27 mouse cellular contexts compared by ENCODE assay signal in genomic region chr4:114425808-114426207, GRCm38 (mm10). TPM values are rescaled to one million over a fixed set of nuclear protein-coding genes. Genes with fewer than 3 reads are reported as not detected.
DNase-seq lines count a peak whose midpoint lies in the region; ATAC-seq and TF ChIP-seq lines count a peak whose summit lies in the region.
"Had no signal": no experiment of that assay in that cellular context is flagged by ENCODE, and none has a peak within 500 bp of the region (broad histone marks: within the 10 kb centered on the region; RNA-seq: fewer than 3 reads in every experiment).

No protein-coding gene starts in this region.

- H3K4me3 ChIP-seq in C2C12 (ENCODE audit: insufficient read depth, poor library complexity, severe bottlenecking) = no peak overlapping the region
- no peak overlapping the region for H3K4me3 ChIP-seq in embryonic facial prominence, embryonic 10.5 days
- no peak overlapping the region for H3K4me3 ChIP-seq in left cerebral cortex, adult 2 months
- no peak overlapping the region for H3K4me3 ChIP-seq in intestine, embryonic 16.5 days (ENCODE audit: low read length)
- H3K4me3 ChIP-seq: embryonic facial prominence, embryonic 13.5 days; heart, adult 2 months; heart, embryonic 13.5 days; limb, embryonic 12.5 days; liver, embryonic 15.5 days had no signal

- H3K36me3 ChIP-seq in C2C12 (ENCODE audit: control insufficient read depth, insufficient read depth) = no peaks in the 10 kb centered on the region
- H3K36me3 ChIP-seq in embryonic facial prominence, embryonic 10.5 days (replicated peaks) = no peaks in the 10 kb centered on the region
- no peaks in the 10 kb centered on the region for H3K36me3 ChIP-seq in intestine, embryonic 16.5 days (ENCODE audit: control insufficient read depth, insufficient read depth, low read length)
- H3K36me3 ChIP-seq: embryonic facial prominence, embryonic 13.5 days; heart, embryonic 13.5 days; limb, embryonic 12.5 days; liver, embryonic 15.5 days had no signal

- peak overlapping the region; percentile 40; the same call in 1 of the 2 replicates for H3K27ac ChIP-seq in embryonic facial prominence, embryonic 10.5 days (replicated peaks)
- H3K27ac ChIP-seq in left cerebral cortex, adult 2 months = no peak overlapping the region
- no peak overlapping the region for H3K27ac ChIP-seq in intestine, embryonic 16.5 days (ENCODE audit: low read length)
- H3K27ac ChIP-seq: embryonic facial prominence, embryonic 13.5 days; heart, adult 2 months; heart, embryonic 13.5 days; hindbrain, embryonic 14.5 days; limb, embryonic 12.5 days; liver, embryonic 15.5 days had no signal

- no peak overlapping the region for H3K9ac ChIP-seq in intestine, embryonic 16.5 days (ENCODE audit: low read depth, low read length)
- H3K9ac ChIP-seq: embryonic facial prominence, embryonic 13.5 days; heart, embryonic 13.5 days; hindbrain, embryonic 14.5 days; limb, embryonic 12.5 days; liver, embryonic 15.5 days; lung, embryonic 14.5 days had no signal

- no peak for ATAC-seq in intestine, embryonic 16.5 days
- ATAC-seq: CD4-positive, CD25-positive, alpha-beta regulatory T cell, adult 4 months; forebrain, embryonic 16.5 days had no signal

- H3K79me2 ChIP-seq in C2C12 (ENCODE audit: control insufficient read depth, insufficient read depth) = no peaks in the 10 kb centered on the region

- no peaks in the 10 kb centered on the region for H3K9me3 ChIP-seq in embryonic facial prominence, embryonic 10.5 days
- H3K9me3 ChIP-seq in intestine, embryonic 16.5 days (ENCODE audit: control insufficient read depth, low read length) = no peaks in the 10 kb centered on the region
- H3K9me3 ChIP-seq: embryonic facial prominence, embryonic 13.5 days; heart, embryonic 13.5 days; limb, embryonic 12.5 days; liver, embryonic 15.5 days had no signal

- no peaks in the 10 kb centered on the region for H3K79me3 ChIP-seq in C2C12 (ENCODE audit: low read depth)

- whole genome bisulfite sequencing in embryonic facial prominence, embryonic 10.5 days = 62% methylated on average over 5 of the region's 5 CpGs
- WGBS in intestine, embryonic 16.5 days = 34% methylated on average over 5 of the region's 5 CpGs

- H3ac ChIP-seq in C2C12 (ENCODE audit: control insufficient read depth, insufficient read length, low read depth) = no peak overlapping the region

- H3K4me1 ChIP-seq in embryonic facial prominence, embryonic 10.5 days = peaks cover 10% of the 10 kb centered on the region
- no peaks in the 10 kb centered on the region for H3K4me1 ChIP-seq in intestine, embryonic 16.5 days (ENCODE audit: control insufficient read depth, insufficient read depth, low read length)
- H3K4me1 ChIP-seq: liver, embryonic 15.5 days had no signal

- H3K4me2 ChIP-seq in intestine, embryonic 16.5 days (ENCODE audit: low read depth, low read length) = no peak overlapping the region
- H3K4me2 ChIP-seq: embryonic facial prominence, embryonic 13.5 days; heart, embryonic 13.5 days; hindbrain, embryonic 14.5 days; limb, embryonic 12.5 days; liver, embryonic 15.5 days; lung, embryonic 14.5 days had no signal

- peaks cover 4% of the 10 kb centered on the region for H3K27me3 ChIP-seq in C2C12 (ENCODE audit: control insufficient read depth, insufficient read depth, insufficient read length)
- H3K27me3 ChIP-seq in embryonic facial prominence, embryonic 10.5 days (replicated peaks; ENCODE audit: low read depth, poor library complexity, severe bottlenecking) = no peaks in the 10 kb centered on the region; the same call in 1 of the 2 replicates
- no peaks in the 10 kb centered on the region for H3K27me3 ChIP-seq in intestine, embryonic 16.5 days (replicated peaks; ENCODE audit: control insufficient read depth, insufficient read depth, low read length)
- H3K27me3 ChIP-seq: liver, embryonic 15.5 days had no signal

- intact Hi-C loops in left cerebral cortex, adult 2 months (cut with DNase I) = no loop called here

- DNase-seq in embryo, embryonic 10 days (ENCODE audit: low spot score) = peak; percentile 18
- DNase-seq in embryo, embryonic 9.5 days (ENCODE audit: extremely low spot score) = no peak
- peak; percentile 85 for DNase-seq in 3T3-L1 (ENCODE audit: low read depth, low spot score)
- DNase-seq in embryonic facial prominence, embryonic 10.5 days (ENCODE audit: low spot score) = no peak
- no peak for DNase-seq in left cerebral cortex, adult 2 months (ENCODE audit: extremely low spot score in 1 of 2, low spot score in 2 of 2)
- DNase-seq: adrenal gland, postnatal 10 days; cerebellum, adult 11-12 months; cerebellum, adult 9-11 months; heart, adult 2 months; heart, postnatal 10 days; kidney, adult 11 months; kidney, postnatal 36 days; lung, embryonic 14.5 days; lung, postnatal 14 days; midbrain, embryonic 14.5 days; retina, postnatal 1 day; right cerebral cortex, postnatal 14 days had no signal

- no peak for TF ChIP-seq CTCF in C2C12 (IDR thresholded peaks at IDR 0.05; ENCODE audit: control insufficient read depth, insufficient read depth, insufficient read length)
- no peak for TF ChIP-seq CTCF in left cerebral cortex, adult 2 months (IDR thresholded peaks at IDR 0.05)

TF ChIP-seq in C2C12, 6 proteins besides CTCF, POLR2A, EP300 and RAD21:
- TF ChIP-seq FOSL1 (IDR thresholded peaks at IDR 0.05; ENCODE audit: insufficient read depth, low read length, poor library complexity, severe bottlenecking) (no peak), MAX (IDR thresholded peaks at IDR 0.05) (peak; percentile 58)
TF ChIP-seq in C2C12: peak in this region for 1.

RNA-seq across cellular contexts. Expression of gene Trabd2b, which starts 19.3 kb away (rescaled TPM):
- polyA plus RNA-seq in C2C12 (2012; fragmentation: generic; extraction: Trizol) = 0.28 TPM
- 0.80 and 0.81 TPM in 2 replicates for polyA plus RNA-seq in embryonic facial prominence, embryonic 10.5 days (2016; fragmentation: Nextera tagmentation; extraction: Ambion mirVana)
- total RNA-seq in left cerebral cortex, adult 2 months (2021) = 1 to 10 TPM; 4.8 to 6.7 TPM
- polyA plus RNA-seq in intestine, embryonic 16.5 days (2015; fragmentation: Nextera tagmentation; extraction: Ambion mirVana) = 0.37 and 0.40 TPM in 2 replicates
- total RNA-seq: common myeloid progenitor, adult 5-6 weeks had no signal
- polyA plus RNA-seq: CD4-positive, CD25-positive, alpha-beta regulatory T cell, adult 4 months had no signal

Comparison
In these comparisons a context has a peak if more than half of its experiments do, and no peak if none do; other contexts are left out.
1. DNase-seq: peak in embryo, embryonic 10 days (single experiment) and 3T3-L1 (single experiment); none in embryo, embryonic 9.5 days (single experiment), embryonic facial prominence, embryonic 10.5 days (single experiment) and left cerebral cortex, adult 2 months (0 of 2).